In genomic region chr2:166415481-166415965, GRCm38 (mm10) we compare ENCODE assay signal across 9 mouse cellular contexts.
DNase-seq lines count a peak whose midpoint lies in the region.
"Had no signal": no experiment of that assay in that cellular context is flagged by ENCODE, and none has a peak within 500 bp of the region (broad histone marks: within the 10 kb centered on the region; RNA-seq: fewer than 3 reads in every experiment).

No protein-coding gene starts in this region.

- H3K4me1 ChIP-seq in heart, embryonic 10.5 days: peaks cover 39% of the 10 kb centered on the region
- H3K4me1 ChIP-seq: liver, embryonic 12.5 days had no signal

- peak; percentile 61 to 71 for DNase-seq in urinary bladder, postnatal 4 days (ENCODE audit: low spot score in 2 of 2)
- no peak for DNase-seq in urinary bladder, postnatal 10 days (ENCODE audit: low spot score)
- DNase-seq in heart, embryonic 10.5 days (ENCODE audit: low spot score): no peak
- peak; percentile 79 for DNase-seq in kidney, postnatal 10 days
- peak; percentile 58 for DNase-seq in testis, postnatal 10 days (ENCODE audit: low spot score)
- DNase-seq in frontal cortex, postnatal 10 days (ENCODE audit: low spot score in 2 of 2): no peak
- DNase-seq in T-cell, adult 2 months (ENCODE audit: low spot score): no peak
- DNase-seq in cerebellum, adult 9-11 months: no peak

- no peaks in the 10 kb centered on the region for H3K9me3 ChIP-seq in heart, embryonic 10.5 days
- H3K9me3 ChIP-seq: liver, embryonic 12.5 days had no signal

- H3K27me3 ChIP-seq in heart, embryonic 10.5 days (ENCODE audit: insufficient read depth, poor library complexity, severe bottlenecking): no peaks in the 10 kb centered on the region
- H3K27me3 ChIP-seq: liver, embryonic 12.5 days had no signal

- whole genome bisulfite sequencing in heart, embryonic 10.5 days: 83% methylated on average over 16 of the region's 16 CpGs

- H3K27ac ChIP-seq in heart, embryonic 10.5 days: peak overlapping the region; percentile 2; the same call in 1 of the 2 replicates
- H3K27ac ChIP-seq: liver, embryonic 12.5 days had no signal

- H3K4me3 ChIP-seq in heart, embryonic 10.5 days: no peak overlapping the region
- H3K4me3 ChIP-seq: liver, embryonic 12.5 days had no signal

- H3K36me3 ChIP-seq in heart, embryonic 10.5 days: no peaks in the 10 kb centered on the region
- H3K36me3 ChIP-seq: liver, embryonic 12.5 days had no signal

Comparison
In these comparisons a context has a peak if more than half of its experiments do, and no peak if none do; other contexts are left out.
1. DNase-seq: peak in urinary bladder, postnatal 4 days (2 of 2), kidney, postnatal 10 days (single experiment) and testis, postnatal 10 days (single experiment); none in urinary bladder, postnatal 10 days (single experiment), heart, embryonic 10.5 days (single experiment), frontal cortex, postnatal 10 days (0 of 2), T-cell, adult 2 months (single experiment) and cerebellum, adult 9-11 months (single experiment).